Comparison of ENCODE assay signal across 14 mouse cellular contexts in genomic region chr15:84592240-84592639, GRCm38 (mm10). TPM values are rescaled to one million over a fixed set of nuclear protein-coding genes. Genes with fewer than 3 reads are reported as not detected.
A peak's percentile ranks its signal among the peaks of the same experiment; 100 is the strongest.
DNase-seq lines count a peak whose midpoint lies in the region; ATAC-seq and TF ChIP-seq lines count a peak whose summit lies in the region.
"Had no signal": no experiment of that assay in that cellular context is flagged by ENCODE, and none has a peak within 500 bp of the region (broad histone marks: within the 10 kb centered on the region; RNA-seq: fewer than 3 reads in every experiment).

No protein-coding gene starts in this region.

- TF ChIP-seq CTCF in lung, adult 2 months (IDR thresholded peaks at IDR 0.05; ENCODE audit: insufficient read depth, low read length): no peak

- H3K4me1 ChIP-seq in neural tube, embryonic 14.5 days (ENCODE audit: control insufficient read depth, insufficient read depth, low read length): peaks cover 11% of the 10 kb centered on the region; the same call in 1 of the 2 replicates
- peaks cover 20% of the 10 kb centered on the region for H3K4me1 ChIP-seq in limb, embryonic 14.5 days (ENCODE audit: control insufficient read depth, insufficient read depth, low read length)
- H3K4me1 ChIP-seq in lung, adult 2 months (ENCODE audit: control insufficient read depth, insufficient read depth, low read length): no peaks in the 10 kb centered on the region

- intact Hi-C loops in heart, postnatal 10 days (cut with DNase I): no loop called here
- intact Hi-C loops in heart, postnatal 25 days (cut with DNase I): no loop called here

- peak; percentile 55 to 60 for DNase-seq in heart, postnatal 10 days
- DNase-seq in heart, postnatal 25 days (ENCODE audit: low spot score): no peak
- no peak for DNase-seq in neural tube, embryonic 10.5 days (ENCODE audit: extremely low spot score, low spot score)
- peak; percentile 68 to 75 for DNase-seq in adrenal gland, postnatal 36 days
- peak; percentile 31 for DNase-seq in limb, embryonic 14.5 days (ENCODE audit: low spot score)
- no peak for DNase-seq in lung, adult 2 months
- DNase-seq in liver: no peak
- DNase-seq: cerebellum, adult 2 months; kidney, adult 18-20 months; lung, postnatal 10 days had no signal

- no peak overlapping the region for H3K4me2 ChIP-seq in neural tube, embryonic 14.5 days (ENCODE audit: low read depth, low read length)
- H3K4me2 ChIP-seq in limb, embryonic 14.5 days (replicated peaks; ENCODE audit: low read depth, low read length, severe bottlenecking): no peak overlapping the region
- H3K4me2 ChIP-seq: midbrain, embryonic 11.5 days; neural tube, embryonic 13.5 days had no signal

- WGBS in neural tube, embryonic 14.5 days: 75% methylated on average over 5 of the region's 5 CpGs
- WGBS in limb, embryonic 14.5 days: 41% methylated on average over 5 of the region's 5 CpGs
- 57% methylated on average over 5 of the region's 5 CpGs for WGBS in lung, adult 2 months

- H3K9ac ChIP-seq in neural tube, embryonic 14.5 days (replicated peaks; ENCODE audit: low read depth, low read length): no peak overlapping the region
- H3K9ac ChIP-seq in limb, embryonic 14.5 days (ENCODE audit: low read depth, low read length, severe bottlenecking): no peak overlapping the region
- H3K9ac ChIP-seq: neural tube, embryonic 13.5 days had no signal

- peak; percentile 41; the same call in 1 of the 2 replicates for ATAC-seq in neural tube, embryonic 14.5 days (ENCODE audit: low read depth)
- ATAC-seq in limb, embryonic 14.5 days (ENCODE audit: low FRiP score, low read depth): no peak
- ATAC-seq: Patski had no signal

- H3K9me3 ChIP-seq in neural tube, embryonic 14.5 days (ENCODE audit: control insufficient read depth, low read length): no peaks in the 10 kb centered on the region
- no peaks in the 10 kb centered on the region for H3K9me3 ChIP-seq in limb, embryonic 14.5 days (ENCODE audit: control insufficient read depth, low read length)
- H3K9me3 ChIP-seq: neural tube, embryonic 13.5 days had no signal

- H3K36me3 ChIP-seq in neural tube, embryonic 14.5 days (ENCODE audit: control insufficient read depth, insufficient read depth, low read length): no peaks in the 10 kb centered on the region
- H3K36me3 ChIP-seq in limb, embryonic 14.5 days (ENCODE audit: control insufficient read depth, insufficient read depth, low read length): no peaks in the 10 kb centered on the region
- H3K36me3 ChIP-seq: neural tube, embryonic 13.5 days had no signal

- H3K4me3 ChIP-seq in neural tube, embryonic 14.5 days (ENCODE audit: low read depth, low read length): no peak overlapping the region
- H3K4me3 ChIP-seq in limb, embryonic 14.5 days (replicated peaks; ENCODE audit: low read length): no peak overlapping the region
- no peak overlapping the region for H3K4me3 ChIP-seq in lung, adult 2 months (replicated peaks; ENCODE audit: extremely low read depth, low read depth, low read length)
- H3K4me3 ChIP-seq: neural tube, embryonic 13.5 days had no signal

- no peak for TF ChIP-seq POLR2A in limb, embryonic 14.5 days (IDR thresholded peaks at IDR 0.05; ENCODE audit: borderline replicate concordance, extremely low read depth, insufficient read depth, insufficient read length)
- no peak for TF ChIP-seq POLR2A in lung, adult 2 months (IDR thresholded peaks at IDR 0.05; ENCODE audit: borderline replicate concordance, extremely low read depth, low read depth, low read length)

- H3K27me3 ChIP-seq in neural tube, embryonic 14.5 days (ENCODE audit: control insufficient read depth, insufficient read depth, low read length): no peaks in the 10 kb centered on the region
- H3K27me3 ChIP-seq in limb, embryonic 14.5 days (ENCODE audit: control insufficient read depth, insufficient read depth, low read length): no peaks in the 10 kb centered on the region
- H3K27me3 ChIP-seq: neural tube, embryonic 13.5 days had no signal

- H3K27ac ChIP-seq in neural tube, embryonic 14.5 days (ENCODE audit: low read depth, low read length): no peak overlapping the region
- no peak overlapping the region for H3K27ac ChIP-seq in limb, embryonic 14.5 days (replicated peaks; ENCODE audit: low read depth, low read length)

RNA-seq across cellular contexts. Expression of gene Rtl6, which starts 34.6 kb away (rescaled TPM):
- total RNA-seq in heart, postnatal 10 days (2021): 1 to 10 TPM; 7.9 to 9.2 TPM
- total RNA-seq in heart, postnatal 25 days (2021): 1 to 10 TPM; 6.5 to 7.2 TPM
- polyA plus RNA-seq in neural tube, embryonic 14.5 days (2014; fragmentation: Nextera tagmentation; extraction: Ambion mirVana): 27.6 and 41.1 TPM in 2 replicates
- 1 to 10 TPM; 4.1 to 7.1 TPM for total RNA-seq in adrenal gland, postnatal 36 days (2021)
- polyA plus RNA-seq in limb, embryonic 14.5 days (2012; rRNA removed): 16.9 and 20.9 TPM in 2 replicates
- polyA plus RNA-seq in limb, embryonic 14.5 days (2014; fragmentation: Nextera tagmentation; extraction: Ambion mirVana): 13.4 and 13.9 TPM in 2 replicates
- 6.4 and 6.6 TPM in 2 replicates for polyA plus RNA-seq in lung, adult 2 months (2012; rRNA removed)

Comparison
In these comparisons a context has a peak if more than half of its experiments do, and no peak if none do; other contexts are left out.
1. DNase-seq: peak in heart, postnatal 10 days (2 of 2), adrenal gland, postnatal 36 days (2 of 2) and limb, embryonic 14.5 days (single experiment); none in heart, postnatal 25 days (single experiment), neural tube, embryonic 10.5 days (single experiment), lung, adult 2 months (single experiment) and liver (single experiment).